Mouse (Mus musculus) brain, embryonic 14.5 days (tissue): ENCODE measurements around the gene Ehbp1l1.

ENCODE experiments used
- CTCF ChIP-seq: fragments of 200-500 bp; IDR thresholded peaks from 2 replicates; pipeline ENCODE4 v1.5.1; 2012; ENCODE audit warnings: inconsistent platforms, mild to moderate bottlenecking, moderate library complexity, borderline replicate concordance; ENCODE audit not compliant: insufficient read depth, insufficient read length; ENCODE audit errors: extremely low read depth
- POLR2A ChIP-seq: fragments of 200-500 bp; IDR thresholded peaks from 2 replicates; pipeline ENCODE4 v1.6.1; 2012; ENCODE audit warnings: mild to moderate bottlenecking, inconsistent platforms, borderline replicate concordance; ENCODE audit not compliant: poor library complexity, insufficient read depth, insufficient read length, severe bottlenecking; ENCODE audit errors: extremely low read depth

GRCm38 (mm10) chr19:5668372-5668771 lies 57.7 kb downstream of the Ehbp1l1 start:
- TF ChIP-seq CTCF (no peak), POLR2A (no peak)
